Mouse (Mus musculus) right cerebral cortex, postnatal 14 days (tissue): ENCODE measurements at regions not wholly inside any gene's neighbourhood (a gene's known extent, or its start where the extent isn't known, plus 50 kb on each side); places are given as distances from the start of the nearest gene placed in this dataset.

Experiments
- DNase-seq: peaks from one replicate; pipeline ENCODE4 v3.0.0; 2022

DNA sequence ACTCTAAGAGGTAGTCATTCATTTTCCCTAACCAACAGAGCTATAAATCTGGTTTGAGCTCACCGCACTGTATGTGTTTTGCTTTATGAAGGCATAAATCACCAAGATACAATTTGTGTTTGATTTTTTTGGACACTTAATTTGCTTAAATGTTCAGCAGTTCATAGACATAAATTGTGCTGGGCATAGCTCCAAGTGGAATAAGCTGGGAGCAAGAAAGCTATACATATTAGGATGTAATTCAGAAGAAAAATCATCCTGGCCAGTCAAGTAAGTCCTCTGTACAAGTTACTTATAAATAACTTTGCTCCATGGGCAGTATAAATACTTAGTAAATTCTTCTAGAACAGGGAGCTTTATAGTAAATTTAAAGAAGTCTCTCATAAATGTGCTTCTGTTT is 267.0 kb upstream of the Atp5g3 start:
- no peak for DNase-seq

DNA sequence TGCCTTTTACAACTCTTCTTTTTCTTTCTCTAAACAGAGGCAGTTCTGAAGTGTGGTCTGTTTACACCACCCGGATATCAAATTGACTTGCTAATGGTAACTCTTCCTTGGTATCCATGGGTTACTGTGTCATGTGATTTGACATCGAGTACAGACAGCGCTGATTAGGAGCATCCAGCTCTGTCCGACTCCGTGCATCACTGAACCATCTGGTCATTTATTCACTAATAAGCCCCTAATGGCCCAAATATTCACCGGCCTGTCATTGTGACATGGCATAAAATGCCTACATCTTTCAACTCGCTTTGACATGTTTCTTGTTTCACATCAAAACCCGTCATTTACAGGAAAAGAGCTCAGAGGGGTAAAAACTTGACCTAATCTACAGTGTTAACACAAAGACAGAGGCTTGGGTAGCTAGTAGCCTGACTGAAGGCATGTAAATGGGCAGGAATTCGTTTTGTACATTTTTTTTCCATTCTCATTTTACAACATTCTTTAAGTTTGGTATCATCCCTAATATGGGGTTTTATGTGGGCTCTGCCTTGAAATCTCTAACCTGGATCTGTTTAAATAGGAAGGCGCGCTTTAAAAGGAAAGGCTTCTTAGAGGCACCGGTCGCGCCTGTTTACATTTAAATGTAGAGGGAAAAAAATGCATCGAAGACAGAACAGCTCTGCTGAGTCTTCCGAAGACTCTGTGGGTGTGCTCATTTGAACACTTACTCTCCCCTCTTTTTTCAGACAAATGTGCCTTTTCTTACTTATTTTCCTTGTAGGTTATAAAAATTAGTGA is 257.8 kb upstream of the Atp5g3 start:
- DNase-seq, result no peak

DNA sequence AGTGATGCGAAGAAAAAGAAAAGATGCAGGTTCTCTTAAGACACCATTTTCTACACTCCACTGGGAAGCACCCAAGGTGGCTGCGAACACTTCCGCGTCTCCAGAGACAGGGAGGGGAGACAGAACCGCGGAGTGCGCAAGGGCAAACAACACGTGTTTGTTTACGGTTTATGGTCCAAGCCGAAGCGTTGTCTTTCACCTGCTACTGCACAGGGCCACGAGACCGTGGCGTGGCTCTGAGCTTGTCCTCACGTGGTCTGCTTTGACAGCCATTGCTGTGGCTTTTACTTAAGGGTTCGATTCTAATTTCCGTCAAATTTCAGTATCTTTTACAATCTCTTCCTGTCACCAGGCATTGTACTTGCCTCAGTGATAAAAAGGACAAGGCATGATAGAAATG is 257.2 kb upstream of the Atp5g3 start:
- no peak for DNase-seq

DNA sequence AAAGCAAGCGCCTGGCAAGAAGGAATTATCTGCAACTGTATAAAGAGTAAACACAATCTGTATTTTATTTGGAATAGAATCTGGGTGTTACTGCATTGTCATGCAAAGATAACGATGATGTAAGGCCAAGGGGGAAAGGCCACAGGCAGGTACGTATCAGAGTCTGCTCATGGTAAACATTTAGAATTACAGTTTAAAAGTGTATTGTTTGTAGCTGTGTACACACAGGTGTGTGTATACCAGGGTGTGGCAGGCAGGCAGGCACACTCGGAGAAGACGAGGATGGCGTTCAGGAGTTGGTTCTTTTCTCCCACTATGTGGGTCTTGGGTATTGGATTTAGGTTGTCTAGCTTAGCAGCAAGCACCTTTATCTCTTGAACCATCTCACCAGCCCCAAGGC is 242.9 kb upstream of the Atp5g3 start:
- no peak for DNase-seq

DNA sequence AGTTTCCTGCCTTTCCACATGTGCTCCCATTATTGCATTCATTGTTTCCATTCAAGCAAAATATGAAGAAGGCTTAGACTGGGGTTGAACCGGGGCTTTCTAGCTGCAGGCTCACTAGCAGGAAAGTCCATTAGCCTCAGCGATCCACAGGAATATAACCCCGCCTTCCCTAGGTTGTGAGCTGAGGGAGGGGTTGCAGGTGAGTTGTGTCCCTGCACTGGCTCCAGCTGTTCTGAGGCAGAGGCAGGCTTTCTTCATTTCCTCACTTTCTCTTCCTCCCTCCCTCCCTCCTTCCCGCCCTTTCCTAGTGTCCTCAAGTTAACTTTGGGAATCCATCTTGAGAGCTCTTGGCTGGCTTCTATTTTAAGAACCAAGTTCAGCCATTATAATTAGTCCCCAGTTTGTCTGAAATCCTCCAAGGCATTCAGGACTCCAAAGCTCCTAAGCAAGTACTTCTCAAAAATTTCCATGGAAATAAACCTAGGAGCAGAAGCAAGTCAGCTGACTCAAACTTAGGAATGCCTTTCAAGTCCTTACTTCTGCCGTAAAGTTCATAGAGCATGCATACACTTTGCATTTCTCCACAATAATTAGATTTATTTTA is 242.2 kb upstream of the Atp5g3 start:
- DNase-seq, result no peak

DNA sequence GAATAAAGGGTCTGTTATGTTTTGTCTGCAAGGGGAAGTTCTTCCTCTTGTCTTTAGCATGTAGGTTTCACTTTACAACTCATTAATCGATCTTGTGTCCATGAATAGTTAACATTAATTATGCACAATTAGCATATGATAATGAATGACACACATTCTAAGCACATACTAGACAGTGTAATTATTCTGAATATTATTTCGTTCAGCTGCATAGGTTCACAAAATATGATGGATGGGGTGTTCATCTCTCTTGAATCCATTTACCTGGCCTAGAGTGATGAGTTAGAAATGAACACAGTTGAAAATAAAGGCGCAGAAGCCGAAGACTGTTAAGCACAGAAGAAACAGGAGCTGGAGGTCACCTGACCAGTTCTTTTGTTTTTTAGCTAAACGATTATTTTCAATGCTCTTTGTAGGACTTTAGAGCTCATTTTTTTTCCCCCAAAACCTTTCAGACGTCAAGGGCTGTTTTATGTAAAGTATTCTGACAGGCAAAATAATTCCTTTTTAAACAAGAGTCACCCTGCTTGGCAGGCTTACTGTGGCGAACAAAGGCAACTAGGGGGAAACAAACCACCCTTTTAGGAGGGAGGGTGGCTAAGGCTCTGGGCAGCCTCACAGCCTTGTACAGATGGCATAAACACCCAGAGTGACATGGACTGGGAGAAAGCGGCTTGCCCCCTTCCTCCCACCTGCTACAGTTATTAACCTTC is 241.6 kb upstream of the Atp5g3 start:
- no peak for DNase-seq

DNA sequence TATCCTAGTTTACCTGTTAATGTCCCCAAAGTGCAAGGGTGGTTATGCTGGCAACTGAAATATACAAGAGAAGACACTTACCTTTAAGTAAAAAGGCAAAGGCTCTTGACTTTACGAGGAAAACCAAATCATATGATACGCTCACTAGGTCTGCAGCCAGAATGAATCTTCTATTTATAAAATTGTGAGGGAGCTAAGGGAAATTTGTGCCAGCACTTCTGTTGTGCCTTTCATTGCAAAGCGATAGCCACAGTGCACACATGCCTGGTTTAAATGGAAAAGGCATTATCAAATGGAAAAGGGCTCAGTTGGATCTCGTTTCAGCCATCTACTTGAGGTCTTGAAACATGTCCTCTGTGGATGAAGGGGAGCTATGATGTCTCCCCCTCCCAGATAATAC is 236.1 kb upstream of the Atp5g3 start:
- no peak for DNase-seq

DNA sequence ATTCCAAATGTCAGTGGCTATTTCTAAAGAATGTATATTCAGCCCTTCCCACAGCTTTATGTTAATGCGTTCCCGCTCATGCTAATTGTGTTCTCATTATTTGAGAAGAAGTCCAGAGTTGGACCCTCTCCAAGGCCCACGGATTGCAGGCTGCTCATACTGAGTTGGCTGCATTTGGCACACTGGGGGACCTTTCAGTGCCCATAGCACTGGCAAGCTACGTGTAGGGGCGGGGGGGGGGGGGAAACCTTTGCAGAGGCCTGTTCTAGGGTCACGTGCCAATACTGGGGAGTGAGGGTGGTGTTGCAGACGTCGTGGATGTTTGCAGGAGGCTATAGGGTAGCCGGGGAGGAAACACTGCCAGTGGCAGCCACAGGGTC is 225.5 kb upstream of the Atp5g3 start:
- DNase-seq, result peak; percentile 74

DNA sequence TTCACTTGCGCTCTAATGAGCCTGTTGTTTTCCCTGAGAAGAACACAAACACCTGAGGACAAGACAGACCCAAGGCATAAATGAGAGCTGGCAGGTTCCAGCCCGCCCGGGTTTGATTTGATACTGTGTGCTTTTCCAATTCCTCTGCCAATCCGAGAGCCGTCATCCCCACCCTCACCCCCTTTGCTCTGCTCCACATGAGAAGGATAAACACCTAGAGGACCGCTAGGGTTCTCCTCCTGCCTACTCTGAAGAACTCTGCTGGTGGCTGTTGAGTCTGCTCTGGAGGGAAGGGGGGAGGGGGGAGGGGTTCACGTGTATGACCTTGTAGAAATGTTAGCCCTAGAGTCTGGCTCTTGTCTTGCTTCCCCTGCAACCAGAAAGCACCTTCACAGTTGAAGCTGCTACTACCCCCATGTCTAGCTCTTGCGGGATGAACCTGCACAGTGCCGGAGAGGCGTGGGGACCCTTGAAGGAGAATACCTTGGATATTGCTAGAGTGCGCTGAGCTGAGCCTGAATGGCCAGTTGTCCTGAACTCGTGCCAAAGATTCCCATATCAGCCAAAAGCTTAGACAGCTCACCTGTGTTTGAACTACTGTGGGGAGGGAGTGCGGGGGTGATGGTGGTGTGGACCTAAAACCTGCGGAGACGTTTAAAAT is 225.0 kb upstream of the Atp5g3 start:
- DNase-seq, result no peak

DNA sequence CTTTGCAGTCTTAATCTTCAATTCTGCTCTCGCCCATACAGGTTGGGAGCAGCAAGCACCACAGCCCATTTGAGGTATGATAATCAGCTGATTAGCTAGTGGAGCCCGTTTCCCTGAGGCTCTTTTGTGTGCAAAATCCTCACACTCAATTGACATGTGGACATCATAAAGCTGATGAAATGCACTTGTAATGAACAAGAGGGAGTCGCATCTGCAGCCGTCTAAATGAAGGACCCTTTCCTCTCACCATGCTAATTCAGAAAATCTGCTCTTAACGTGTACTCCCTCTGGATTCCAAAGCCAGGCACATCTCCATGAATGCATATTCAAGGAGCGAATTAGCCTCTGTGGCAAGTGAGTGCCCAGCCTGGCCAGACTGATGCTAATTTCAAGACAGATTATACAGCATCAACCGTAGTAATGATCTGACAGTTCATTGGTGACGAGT is 219.0 kb upstream of the Atp5g3 start:
- no peak for DNase-seq

DNA sequence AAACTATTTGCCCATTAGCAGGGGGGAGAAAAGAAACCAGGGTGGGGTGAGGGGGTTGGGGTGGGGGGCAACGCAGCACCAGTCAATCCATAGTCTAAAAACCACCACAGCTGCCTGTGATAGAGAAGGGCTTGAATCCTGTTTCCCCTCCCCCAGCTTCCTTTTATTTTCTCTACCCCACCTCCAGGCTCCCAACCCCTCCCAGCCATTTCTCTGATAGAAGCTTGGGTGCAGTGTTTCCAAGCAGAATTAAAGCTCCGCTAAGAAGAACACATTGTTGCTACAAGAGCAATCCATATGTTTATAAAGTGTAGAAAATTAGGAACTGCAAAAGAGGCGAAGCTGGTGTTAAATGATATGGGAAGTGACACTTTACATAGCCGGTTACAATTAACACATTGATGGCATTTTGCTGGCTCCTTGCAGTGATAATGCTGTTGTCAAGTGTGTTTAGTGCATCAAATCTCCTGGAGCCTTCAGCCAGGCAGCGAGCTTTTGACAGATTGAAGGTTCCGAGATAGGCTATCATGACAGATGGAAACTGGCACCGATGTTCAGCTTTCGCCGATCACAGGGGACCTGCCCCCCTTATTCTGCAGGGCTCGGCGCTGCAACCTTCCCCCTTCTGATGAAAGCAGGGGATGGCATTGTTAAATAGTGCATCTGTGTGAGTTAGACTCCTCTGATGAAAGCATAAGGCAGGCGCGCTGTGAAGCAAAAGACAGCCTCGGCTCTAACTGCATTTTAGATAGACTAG is 217.8 kb upstream of the Atp5g3 start:
- no peak for DNase-seq

DNA sequence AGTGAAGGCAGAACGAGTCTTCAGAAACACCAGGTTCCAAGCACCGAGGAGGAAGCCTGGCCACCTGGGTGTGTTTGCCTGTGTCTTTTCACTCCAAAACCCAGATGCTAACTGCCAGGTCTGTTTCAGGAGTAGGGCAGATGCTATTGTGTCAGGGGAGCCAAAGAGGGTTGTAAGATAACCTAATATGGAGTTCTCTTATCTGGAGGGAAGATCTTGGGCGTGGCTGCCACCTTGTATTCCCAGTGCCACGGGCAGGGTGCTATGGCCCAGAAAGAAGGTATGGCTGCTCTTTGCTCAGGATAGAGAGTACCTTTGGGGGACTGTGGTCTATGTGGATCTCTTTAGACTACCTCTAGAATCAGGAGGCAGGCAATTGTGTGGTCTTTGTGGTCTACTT is 216.0 kb upstream of the Atp5g3 start:
- no peak for DNase-seq

DNA sequence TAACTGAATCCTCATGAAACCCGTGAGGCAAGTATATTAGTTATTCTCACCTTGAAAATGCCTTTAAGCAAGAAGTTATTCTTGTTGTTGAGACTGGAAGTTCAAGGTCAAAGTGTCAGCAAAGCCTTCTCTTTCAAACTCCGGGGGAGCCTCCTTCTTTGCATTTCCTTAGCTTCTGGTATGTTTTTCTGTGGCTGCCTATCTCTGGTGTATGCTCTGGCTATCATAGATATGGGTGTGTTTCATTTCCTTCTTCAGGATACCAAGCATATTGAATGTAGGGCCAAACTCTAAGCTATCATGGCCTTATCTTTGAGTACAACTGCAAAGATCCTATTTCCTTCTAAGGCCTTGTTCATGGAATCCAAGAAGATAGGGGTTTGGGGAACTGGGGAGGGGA is 213.1 kb upstream of the Atp5g3 start:
- no peak for DNase-seq

DNA sequence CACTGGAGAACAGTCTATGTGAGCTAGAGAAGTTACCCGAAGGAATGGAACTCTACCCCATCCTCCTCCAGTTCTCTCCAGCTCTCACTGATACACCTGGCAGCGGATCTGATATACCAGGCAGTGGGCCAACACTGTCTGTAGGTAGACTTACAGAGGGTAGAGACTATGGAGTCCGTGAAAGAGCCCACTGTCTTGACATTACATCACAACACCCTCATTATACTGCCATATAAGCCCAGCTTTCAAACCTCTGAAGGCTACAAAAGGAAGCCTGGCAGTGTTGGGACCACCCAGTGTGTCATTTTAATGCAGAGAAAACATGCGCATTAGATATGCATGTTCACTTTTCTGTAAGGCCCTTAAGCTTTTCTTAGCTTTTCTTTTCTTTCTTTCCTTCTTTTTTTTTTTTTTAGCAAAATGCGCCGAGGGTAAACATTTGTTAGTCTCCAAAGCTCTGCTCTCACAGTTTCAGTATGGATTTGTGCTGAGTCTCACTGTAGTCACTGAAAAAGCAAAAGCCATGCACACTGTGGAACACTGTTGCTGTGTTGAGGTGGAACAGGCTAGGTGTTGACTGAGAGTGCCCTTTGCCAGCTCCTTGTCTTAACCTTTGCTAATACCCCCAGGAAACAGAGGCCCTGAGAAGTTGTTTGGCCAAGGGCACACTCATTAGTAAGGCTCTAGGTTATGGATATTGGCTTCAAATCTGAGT is 212.4 kb upstream of the Atp5g3 start:
- no peak for DNase-seq

DNA sequence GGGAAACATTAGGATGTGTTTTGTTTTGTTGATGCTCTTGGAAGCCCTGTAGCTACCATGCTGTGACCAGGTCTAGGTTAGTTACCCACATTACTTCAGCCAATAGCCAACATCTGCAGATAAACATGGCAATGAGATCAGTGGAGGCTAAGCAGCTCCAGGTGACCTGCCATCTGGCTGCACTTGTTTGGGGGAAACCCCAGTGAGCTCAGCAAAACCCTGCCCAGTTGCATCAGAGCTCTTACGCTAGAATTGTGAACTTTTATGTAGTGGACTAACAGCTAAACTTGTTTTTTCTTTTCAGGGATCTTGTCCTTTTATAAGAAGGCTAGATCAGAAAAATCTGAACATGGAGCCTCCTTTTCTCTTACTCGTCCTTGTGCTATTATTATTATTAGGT is 211.8 kb upstream of the Atp5g3 start:
- no peak for DNase-seq

DNA sequence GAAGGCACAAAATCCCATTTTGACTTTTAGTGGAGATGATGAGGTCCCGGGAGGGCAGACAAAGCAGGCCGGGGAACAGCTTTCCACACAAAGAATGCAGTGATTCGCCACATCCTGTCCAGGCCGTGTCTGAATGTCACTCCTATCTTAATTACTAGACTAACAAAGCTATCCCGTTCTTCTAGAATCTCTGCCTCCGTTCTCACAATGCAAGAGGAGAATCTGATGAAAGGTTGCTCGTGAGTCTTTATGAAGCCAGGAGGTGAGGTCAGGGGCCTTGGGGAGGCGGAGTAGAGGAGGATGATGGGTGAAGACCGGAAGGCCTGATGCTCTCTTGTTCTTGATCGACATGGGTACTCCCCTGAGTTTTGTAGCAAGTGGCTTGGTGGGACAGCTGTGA is 208.9 kb upstream of the Atp5g3 start:
- no peak for DNase-seq

DNA sequence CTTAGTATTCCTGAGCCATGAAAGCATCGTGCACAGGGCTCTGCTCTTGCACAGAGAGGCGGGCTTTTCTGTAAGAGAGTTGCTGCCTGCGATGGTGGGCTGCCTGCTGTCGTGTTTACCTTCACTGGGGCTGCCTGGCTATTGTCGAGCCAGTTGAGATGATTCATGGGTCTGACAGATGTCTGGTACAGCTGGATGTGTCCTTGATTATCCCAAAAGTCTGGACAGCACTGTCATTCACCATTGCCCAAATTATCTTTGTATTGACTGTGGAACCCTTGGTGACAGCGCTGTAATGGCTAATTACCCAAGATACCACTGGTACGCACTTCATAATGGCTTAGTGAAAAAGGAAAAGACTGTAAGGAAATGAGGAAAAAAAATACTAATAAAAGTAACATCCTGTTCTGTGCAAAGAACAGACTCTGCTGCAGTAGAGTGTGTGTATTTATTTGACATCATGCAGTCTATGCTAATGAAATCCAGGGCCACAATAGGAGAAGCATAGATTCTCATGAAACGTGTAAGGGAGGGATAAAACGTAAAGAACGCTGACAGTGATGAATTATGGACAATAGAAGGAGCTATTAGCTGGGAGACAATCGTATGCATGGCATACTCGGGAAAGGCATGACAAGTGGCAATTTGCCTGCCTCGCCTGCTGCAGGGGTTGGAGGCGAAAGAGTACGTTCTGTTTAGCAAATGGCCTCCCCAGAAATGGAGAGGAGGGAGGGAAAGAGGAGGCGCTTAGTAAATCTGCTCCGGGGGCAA is 208.2 kb upstream of the Atp5g3 start:
- DNase-seq, result no peak

DNA sequence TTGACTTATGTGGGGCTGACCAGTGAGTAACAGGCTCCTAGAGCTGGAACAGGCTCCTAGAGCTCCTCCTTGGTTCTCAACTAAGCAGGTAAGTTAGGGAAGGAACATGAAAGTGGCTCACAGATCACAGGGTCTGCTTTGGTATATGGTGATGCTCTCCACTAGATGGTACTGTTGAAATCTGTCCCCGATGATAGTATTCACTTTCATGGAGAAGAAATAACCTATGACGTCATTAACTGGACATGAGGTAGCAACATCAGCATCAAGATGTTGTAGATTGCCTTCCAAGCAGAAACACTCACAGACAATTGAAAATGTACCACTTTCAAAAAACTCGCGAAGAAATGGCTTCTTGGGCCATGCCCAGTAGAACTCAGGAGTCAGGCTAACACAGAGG is 195.3 kb upstream of the Atp5g3 start:
- no peak for DNase-seq

DNA sequence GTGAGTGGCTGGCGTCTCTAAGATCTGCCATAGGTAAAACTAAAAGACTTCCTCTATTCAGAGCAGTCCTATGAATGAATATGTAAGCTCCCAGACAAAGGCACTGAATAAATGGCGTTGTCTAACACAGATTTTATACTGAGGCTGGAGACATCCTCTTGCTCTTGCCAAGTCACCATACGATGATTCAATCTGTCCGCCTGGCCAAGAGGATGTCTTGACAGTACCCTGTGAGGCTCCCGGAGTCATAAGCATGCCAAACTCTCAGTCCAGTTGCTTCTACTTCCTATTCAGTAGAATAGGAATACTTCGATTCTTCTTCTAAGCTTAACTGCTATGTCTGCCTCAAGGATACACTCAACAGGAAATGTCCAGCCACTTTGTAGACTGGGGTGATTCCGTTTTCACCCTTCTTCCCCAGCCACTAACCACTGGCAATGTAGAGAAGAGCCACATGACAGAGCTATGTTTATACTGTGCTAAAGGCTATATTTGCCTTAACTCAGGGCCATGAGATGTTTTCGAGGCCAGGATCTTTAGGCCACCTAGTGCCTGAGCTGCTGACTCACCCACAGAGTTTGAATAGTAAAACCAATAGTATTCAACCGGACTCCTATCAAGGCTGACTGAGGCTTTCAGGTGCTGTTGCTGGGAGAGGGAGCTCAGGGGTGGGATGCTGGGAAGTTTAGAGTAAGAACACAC is 188.7 kb upstream of the Atp5g3 start:
- no peak for DNase-seq

DNA sequence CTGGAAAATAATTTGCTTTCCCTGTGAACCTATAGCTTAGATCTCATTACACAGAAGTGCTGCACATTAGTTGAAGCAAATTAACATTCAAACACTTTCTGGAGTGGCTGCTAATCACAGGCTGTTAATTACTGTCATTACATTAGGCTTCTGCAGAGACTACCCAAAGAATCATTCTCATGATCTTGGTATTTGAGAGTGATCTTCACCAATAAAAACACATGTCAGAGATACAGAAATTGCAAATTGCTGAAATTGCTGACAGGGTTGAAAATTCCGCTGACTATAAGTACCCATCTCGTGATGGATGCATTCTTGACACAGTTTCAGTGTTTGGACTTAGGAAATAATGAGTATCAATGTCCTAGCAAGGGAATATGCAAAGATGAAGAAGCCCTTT is 185.7 kb upstream of the Atp5g3 start:
- no peak for DNase-seq

DNA sequence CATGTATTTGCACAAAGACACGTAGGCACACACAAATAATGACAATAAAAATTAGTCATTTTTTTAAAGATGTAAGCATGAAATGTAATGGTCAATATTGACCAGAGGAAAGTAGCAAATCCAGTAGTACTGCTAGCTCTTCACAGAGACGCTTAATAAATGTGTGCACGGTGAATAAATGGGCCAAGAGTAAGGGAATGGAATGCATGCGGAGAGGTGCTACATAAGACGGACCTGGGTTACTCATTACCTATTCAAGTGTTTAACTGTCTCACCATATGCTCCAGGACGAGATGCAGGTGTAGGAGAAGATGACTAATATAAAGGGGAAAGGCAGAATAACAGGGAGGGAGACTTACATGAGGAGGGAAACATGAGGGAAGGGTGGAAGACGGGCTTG is 182.4 kb upstream of the Atp5g3 start:
- no peak for DNase-seq
